Mouse (Mus musculus) embryonic facial prominence, embryonic 13.5 days (tissue): ENCODE measurements at regions not wholly inside any gene's neighbourhood (a gene's known extent, or its start where the extent isn't known, plus 50 kb on each side); places are given as distances from the start of the nearest gene placed in this dataset.

Source experiments
- ATAC-seq: fragments of 200-750 bp; cut with Nextera tagmentation; 2 replicates; pipeline ENCODE4 v1.8.0; 2017; ENCODE audit warnings: low read depth; ENCODE audit not compliant: insufficient number of reproducible peaks, insufficient read depth, low FRiP score, low TSS enrichment
- H3K27ac ChIP-seq: fragments of 300-500 bp; sonication (generic); 2 replicates; pipeline ENCODE4 v1.5.1; 2015; ENCODE audit warnings: moderate library complexity, mild to moderate bottlenecking, inconsistent platforms
- H3K27me3 ChIP-seq: fragments of 300-500 bp; sonication (generic); 2 replicates; pipeline ENCODE4 v1.6.1; 2015; ENCODE audit warnings: mild to moderate bottlenecking, inconsistent platforms
- H3K36me3 ChIP-seq: fragments of 300-500 bp; sonication (generic); 2 replicates; pipeline ENCODE4 v1.6.1; 2015; ENCODE audit warnings: mild to moderate bottlenecking, inconsistent platforms
- H3K4me1 ChIP-seq: fragments of 300-500 bp; sonication (generic); 2 replicates; pipeline ENCODE4 v1.6.1; 2015; ENCODE audit warnings: inconsistent platforms
- H3K4me2 ChIP-seq: fragments of 300-500 bp; sonication (generic); 2 replicates; pipeline ENCODE4 v1.6.1; 2015; ENCODE audit warnings: moderate library complexity, mild to moderate bottlenecking, inconsistent platforms
- H3K4me3 ChIP-seq: fragments of 300-500 bp; sonication (generic); 2 replicates; pipeline ENCODE4 v1.5.1; 2015; ENCODE audit warnings: mild to moderate bottlenecking, inconsistent platforms
- H3K9ac ChIP-seq: fragments of 300-500 bp; sonication (generic); 2 replicates; pipeline ENCODE4 v1.6.1; 2015; ENCODE audit warnings: mild to moderate bottlenecking, inconsistent platforms
- H3K9me3 ChIP-seq: fragments of 300-500 bp; sonication (generic); 2 replicates; pipeline ENCODE4 v1.6.1; 2016; ENCODE audit warnings: inconsistent platforms
- WGBS: fragments of 180-500 bp; shearing (Covaris S2); methylation state at CpG from one replicate; pipeline ENCODE4 v1.1.7; 2015; ENCODE audit warnings: mixed read lengths; 5-methylcytosine and 5-hydroxymethylcytosine counted together

- Histone ChIP-seq H3K27ac (no peak overlapping the region), H3K9me3 (no peaks in the 10 kb centered on the region), H3K4me1 (0 out of 2 replicates have a peak, but pooled peaks cover 3% of the 10 kb centered on the region), H3K4me3 (no peak overlapping the region), H3K36me3 (no peaks in the 10 kb centered on the region), H3K27me3 (0 out of 2 replicates have a peak, but pooled peaks cover 5% of the 10 kb centered on the region), H3K4me2 (no peak overlapping the region), H3K9ac (no peak overlapping the region)
- ATAC-seq: no peak
- 59% methylated on average over 1 of the region's 1 CpGs for WGBS
Observed at GRCm38 (mm10) chr4:33599966-33600365, 289.9 kb downstream of the Rngtt start.

GRCm38 (mm10) chr4:33600805-33601204, 290.7 kb downstream of the Rngtt start:
- H3K4me3 ChIP-seq: no peak overlapping the region
- no peak overlapping the region for H3K4me2 ChIP-seq
- no peaks in the 10 kb centered on the region for H3K36me3 ChIP-seq
- no peaks in the 10 kb centered on the region for H3K4me1 ChIP-seq
- no peaks in the 10 kb centered on the region for H3K9me3 ChIP-seq
- WGBS: 54% methylated on average over 6 of the region's 6 CpGs
- no peak overlapping the region for H3K9ac ChIP-seq
- 0 out of 2 replicates have a peak, but pooled peaks cover 4% of the 10 kb centered on the region for H3K27me3 ChIP-seq
- ATAC-seq: no peak
- no peak overlapping the region for H3K27ac ChIP-seq

DNA sequence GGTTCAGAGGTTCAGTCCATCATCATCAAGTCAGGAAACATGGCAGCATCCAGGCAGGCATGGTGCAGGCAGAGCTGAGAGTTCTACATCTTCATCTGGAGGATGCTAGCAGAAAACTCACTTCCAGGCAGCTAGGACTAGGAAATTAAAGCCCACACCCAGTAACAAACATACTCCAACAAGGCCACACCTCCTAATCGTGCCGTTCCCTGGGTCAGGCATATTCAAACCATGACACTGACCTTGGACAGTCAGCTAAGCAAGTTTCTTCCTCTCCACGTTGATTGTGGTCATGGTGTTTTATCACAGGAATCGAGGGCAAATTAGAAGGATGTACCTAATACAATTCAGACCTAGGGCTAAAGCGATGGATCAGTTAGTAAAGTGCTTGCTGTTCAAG, 294.5 kb downstream of the Rngtt start:
- Histone ChIP-seq H3K9me3 (no peaks in the 10 kb centered on the region), H3K4me1 (no peaks in the 10 kb centered on the region), H3K36me3 (no peaks in the 10 kb centered on the region), H3K4me3 (no peak overlapping the region), H3K27me3 (no peaks in the 10 kb centered on the region), H3K9ac (no peak overlapping the region), H3K4me2 (no peak overlapping the region), H3K27ac (no peak overlapping the region)
- no peak for ATAC-seq
- 82% methylated on average over 5 of the region's 5 CpGs for WGBS

- no peak overlapping the region for H3K9ac ChIP-seq
- no peaks in the 10 kb centered on the region for H3K27me3 ChIP-seq
- no peak overlapping the region for H3K4me2 ChIP-seq
- H3K36me3 ChIP-seq: no peaks in the 10 kb centered on the region
- 79% methylated on average over 5 of the region's 5 CpGs for WGBS
- H3K27ac ChIP-seq: no peak overlapping the region
- no peaks in the 10 kb centered on the region for H3K4me1 ChIP-seq
- H3K9me3 ChIP-seq: no peaks in the 10 kb centered on the region
- no peak for ATAC-seq
- no peak overlapping the region for H3K4me3 ChIP-seq
Observed at GRCm38 (mm10) chr4:33639821-33640575, 284.4 kb upstream of the Cnr1 start.

- ATAC-seq: no peak
- Histone ChIP-seq H3K4me3 (no peak overlapping the region), H3K4me1 (no peaks in the 10 kb centered on the region), H3K27me3 (no peaks in the 10 kb centered on the region), H3K9me3 (no peaks in the 10 kb centered on the region), H3K36me3 (no peaks in the 10 kb centered on the region), H3K27ac (no peak overlapping the region), H3K9ac (no peak overlapping the region), H3K4me2 (no peak overlapping the region)
- WGBS: 73% methylated on average over 11 of the region's 11 CpGs
Observed at GRCm38 (mm10) chr4:33640576-33641255, 283.7 kb upstream of the Cnr1 start.

DNA sequence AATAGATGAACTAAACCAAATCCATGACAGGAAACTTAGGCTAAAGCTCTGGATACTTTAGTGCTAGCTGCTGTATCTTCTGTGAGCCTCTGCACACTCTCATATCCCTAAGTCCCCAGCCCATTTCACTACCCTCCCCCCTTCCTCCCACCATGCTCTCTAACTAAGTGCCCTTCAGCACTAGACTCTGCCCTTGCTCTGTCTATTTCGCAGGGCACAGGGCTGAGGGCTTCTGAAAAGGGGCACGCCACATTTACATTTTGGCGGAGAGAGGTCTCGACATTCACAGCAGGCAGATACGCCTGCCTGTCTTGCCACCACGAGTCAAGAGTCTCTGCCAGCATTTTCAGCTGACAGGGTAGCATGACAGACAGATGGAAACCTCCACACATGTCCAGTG, 282.5 kb upstream of the Cnr1 start:
- no peak for ATAC-seq
- H3K27me3 ChIP-seq: no peaks in the 10 kb centered on the region
- 72% methylated on average over 6 of the region's 6 CpGs for WGBS

GRCm38 (mm10) chr4:33642526-33642925, 281.9 kb upstream of the Cnr1 start:
- no peak overlapping the region for H3K27ac ChIP-seq
- no peak overlapping the region for H3K9ac ChIP-seq
- no peak for ATAC-seq
- no peak overlapping the region for H3K4me3 ChIP-seq
- H3K27me3 ChIP-seq: no peaks in the 10 kb centered on the region
- H3K36me3 ChIP-seq: no peaks in the 10 kb centered on the region
- no peak overlapping the region for H3K4me2 ChIP-seq
- no peaks in the 10 kb centered on the region for H3K4me1 ChIP-seq
- H3K9me3 ChIP-seq: no peaks in the 10 kb centered on the region
- WGBS: 92% methylated on average over 13 of the region's 13 CpGs

More for the DNA sequence above, 282.5 kb upstream of the Cnr1 start:
- H3K27ac ChIP-seq: no peak overlapping the region
- no peaks in the 10 kb centered on the region for H3K36me3 ChIP-seq
- H3K4me1 ChIP-seq: no peaks in the 10 kb centered on the region
- H3K4me2 ChIP-seq: no peak overlapping the region
- H3K9ac ChIP-seq: no peak overlapping the region
- H3K9me3 ChIP-seq: no peaks in the 10 kb centered on the region
- no peak overlapping the region for H3K4me3 ChIP-seq

GRCm38 (mm10) chr4:33645217-33645616, 279.2 kb upstream of the Cnr1 start:
- ATAC-seq: no peak
- no peaks in the 10 kb centered on the region for H3K27me3 ChIP-seq
- H3K4me1 ChIP-seq: no peaks in the 10 kb centered on the region
- H3K4me2 ChIP-seq: no peak overlapping the region
- H3K9me3 ChIP-seq: no peaks in the 10 kb centered on the region
- no peak overlapping the region for H3K27ac ChIP-seq
- no peaks in the 10 kb centered on the region for H3K36me3 ChIP-seq
- no peak overlapping the region for H3K9ac ChIP-seq
- no peak overlapping the region for H3K4me3 ChIP-seq
- WGBS: 80% methylated on average over 2 of the region's 2 CpGs

- WGBS: 79% methylated on average over 5 of the region's 5 CpGs
- no peak overlapping the region for H3K27ac ChIP-seq
- no peak overlapping the region for H3K4me2 ChIP-seq
Observed at GRCm38 (mm10) chr4:33651292-33651691, 273.1 kb upstream of the Cnr1 start.

GRCm38 (mm10) chr4:33659766-33660165, 264.6 kb upstream of the Cnr1 start:
- 89% methylated on average over 14 of the region's 14 CpGs for WGBS
- H3K9ac ChIP-seq: no peak overlapping the region
- ATAC-seq: no peak
- H3K4me2 ChIP-seq: no peak overlapping the region
- peaks cover 14% of the 10 kb centered on the region for H3K4me1 ChIP-seq
- no peak overlapping the region for H3K4me3 ChIP-seq
- H3K27me3 ChIP-seq: no peaks in the 10 kb centered on the region; the same call in 1 of the 2 replicates
- H3K9me3 ChIP-seq: no peaks in the 10 kb centered on the region
- H3K36me3 ChIP-seq: no peaks in the 10 kb centered on the region
- no peak overlapping the region for H3K27ac ChIP-seq

More at GRCm38 (mm10) chr4:33651292-33651691, 273.1 kb upstream of the Cnr1 start:
- H3K36me3 ChIP-seq: no peaks in the 10 kb centered on the region
- H3K4me3 ChIP-seq: no peak overlapping the region
- H3K27me3 ChIP-seq: no peaks in the 10 kb centered on the region
- no peaks in the 10 kb centered on the region for H3K9me3 ChIP-seq
- no peak overlapping the region for H3K9ac ChIP-seq
- no peaks in the 10 kb centered on the region for H3K4me1 ChIP-seq
- ATAC-seq: no peak

GRCm38 (mm10) chr4:33660553-33660952, 263.8 kb upstream of the Cnr1 start:
- Histone ChIP-seq H3K27me3 (no peaks in the 10 kb centered on the region; the same call in 1 of the 2 replicates), H3K4me3 (no peak overlapping the region), H3K9me3 (no peaks in the 10 kb centered on the region), H3K9ac (no peak overlapping the region), H3K27ac (no peak overlapping the region), H3K4me1 (peaks cover 14% of the 10 kb centered on the region), H3K36me3 (no peaks in the 10 kb centered on the region), H3K4me2 (no peak overlapping the region)
- 52% methylated on average over 5 of the region's 5 CpGs for WGBS
- ATAC-seq: no peak

DNA sequence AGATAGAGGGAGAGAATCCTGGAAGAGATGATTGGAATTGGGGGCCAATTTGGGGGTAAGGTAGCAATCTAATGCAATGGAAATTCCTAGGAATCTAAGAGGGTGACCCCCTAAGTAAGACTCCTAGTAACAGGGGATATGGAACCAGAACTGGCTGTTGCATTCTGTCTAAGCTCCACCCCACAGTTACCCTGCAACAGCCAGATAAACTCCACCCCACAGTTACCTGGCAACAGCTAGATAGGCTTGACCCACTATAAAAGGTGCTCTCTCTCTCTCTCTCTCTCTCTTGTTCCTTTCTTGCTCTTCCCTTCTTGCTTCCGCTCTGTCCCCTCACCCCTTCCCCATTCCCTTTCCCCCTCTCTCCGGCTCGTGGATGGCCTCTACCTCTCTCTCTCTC, 262.5 kb upstream of the Cnr1 start:
- Histone ChIP-seq H3K4me3 (no peak overlapping the region), H3K36me3 (no peaks in the 10 kb centered on the region), H3K27me3 (no peaks in the 10 kb centered on the region; the same call in 1 of the 2 replicates), H3K4me2 (no peak overlapping the region), H3K9ac (no peak overlapping the region), H3K27ac (no peak overlapping the region), H3K4me1 (peaks cover 14% of the 10 kb centered on the region), H3K9me3 (no peaks in the 10 kb centered on the region)
- WGBS: 73% methylated on average over 3 of the region's 3 CpGs
- no peak for ATAC-seq
